Mouse (Mus musculus) CH12.LX (cell line): ENCODE results near the gene Gm37240.

ENCODE experiments used
- MAFK ChIP-seq: IDR thresholded peaks from 2 replicates; pipeline ENCODE4 v1.6.1; 2011; ENCODE audit warnings: low read length, improper control_type of control experiment; ENCODE audit not compliant: insufficient replicate concordance
- NRF1 ChIP-seq: IDR thresholded peaks from 2 replicates; pipeline ENCODE4 v1.6.1; 2014; ENCODE audit warnings: low read depth, mild to moderate bottlenecking, inconsistent platforms, low read length, improper control_type of control experiment, moderate library complexity
- POLR2A ChIP-seq: IDR thresholded peaks from 2 replicates; pipeline ENCODE4 v1.6.1; 2011; ENCODE audit warnings: low read depth, mild to moderate bottlenecking, improper control_type of control experiment, low read length

GRCm38 (mm10) chr3:85933586-85933985, 46.3 kb upstream of the Gm37240 start:
- no peak for TF ChIP-seq POLR2A
- no peak for TF ChIP-seq MAFK
- TF ChIP-seq NRF1, result no peak
